Mouse (Mus musculus): ENCODE measurements around the gene Olfr1396. TPM values are rescaled to one million over a fixed set of nuclear protein-coding genes. Genes with fewer than 3 reads are reported as not detected.

Gene Olfr1396
- polyA plus RNA-seq (2015; fragmentation: Nextera tagmentation; extraction: Ambion mirVana) = not detected in 2 replicates

GRCm38 (mm10) chr11:49114774-49115173, at the start of gene Olfr1396:
Olfr1396 (minus strand) TSS chr11:49114874.
- H3K27me3 ChIP-seq (replicated peaks) = no peaks in the 10 kb centered on the region
- no peaks in the 10 kb centered on the region for H3K9me3 ChIP-seq (replicated peaks)
- H3K9ac ChIP-seq (replicated peaks) = no peak within 1 kb of the TSS
- no peak within 1 kb of the TSS for H3K4me2 ChIP-seq
- no peak for ATAC-seq (ENCODE audit: low FRiP score)
- no peak within 1 kb of the TSS for H3K27ac ChIP-seq (replicated peaks)
- no peaks in the 10 kb centered on the region for H3K4me1 ChIP-seq
- H3K36me3 ChIP-seq = no peaks in the 10 kb centered on the region
- no peak within 1 kb of the TSS for H3K4me3 ChIP-seq (replicated peaks)

GRCm38 (mm10) chr11:49156821-49157814, 42.4 kb upstream of the Olfr1396 start:
- Histone ChIP-seq H3K27me3 (replicated peaks) (no peaks in the 10 kb centered on the region), H3K27ac (replicated peaks) (no peak overlapping the region), H3K36me3 (no peaks in the 10 kb centered on the region), H3K9ac (replicated peaks) (no peak overlapping the region), H3K9me3 (replicated peaks) (no peaks in the 10 kb centered on the region), H3K4me3 (replicated peaks) (no peak overlapping the region), H3K4me1 (no peaks in the 10 kb centered on the region), H3K4me2 (no peak overlapping the region)
- 87% methylated on average over 2 of the region's 2 CpGs for WGBS
- ATAC-seq (ENCODE audit: low FRiP score) = no peak

- no peak within 1 kb of the TSS for H3K9ac ChIP-seq (replicated peaks)
- H3K27me3 ChIP-seq (replicated peaks) = no peaks in the 10 kb centered on the region
- no peak within 1 kb of the TSS for H3K27ac ChIP-seq (replicated peaks)
- no peaks in the 10 kb centered on the region for H3K9me3 ChIP-seq (replicated peaks)
- no peaks in the 10 kb centered on the region for H3K4me1 ChIP-seq
- no peaks in the 10 kb centered on the region for H3K36me3 ChIP-seq
- WGBS = 88% methylated on average over 1 of the region's 1 CpGs
- H3K4me3 ChIP-seq (replicated peaks) = no peak within 1 kb of the TSS
- no peak within 1 kb of the TSS for H3K4me2 ChIP-seq
- no peak for ATAC-seq (ENCODE audit: low FRiP score)
These were observed 39.4 kb upstream of the Olfr1396 start, which contains the start of gene Olfr1394 for GRCm38 (mm10) chr11:49154077-49154476. Olfr1394 (plus strand) TSS chr11:49154377.

GRCm38 (mm10) chr11:49141974-49142373, 27.3 kb upstream of the Olfr1396 start, which contains the start of gene Olfr1395:
Olfr1395 (plus strand) TSS chr11:49142274.
- H3K4me3 ChIP-seq (replicated peaks) = no peak within 1 kb of the TSS
- no peak within 1 kb of the TSS for H3K27ac ChIP-seq (replicated peaks)
- H3K4me2 ChIP-seq = no peak within 1 kb of the TSS
- ATAC-seq (ENCODE audit: low FRiP score) = no peak
- H3K9me3 ChIP-seq (replicated peaks) = no peaks in the 10 kb centered on the region
- WGBS = 91% methylated on average over 6 of the region's 6 CpGs
- no peaks in the 10 kb centered on the region for H3K4me1 ChIP-seq
- H3K27me3 ChIP-seq (replicated peaks) = no peaks in the 10 kb centered on the region
- no peak within 1 kb of the TSS for H3K9ac ChIP-seq (replicated peaks)
- H3K36me3 ChIP-seq = no peaks in the 10 kb centered on the region

- Histone ChIP-seq H3K4me3 (replicated peaks) (no peak overlapping the region), H3K9ac (replicated peaks) (no peak overlapping the region), H3K9me3 (replicated peaks) (no peaks in the 10 kb centered on the region), H3K27me3 (replicated peaks) (no peaks in the 10 kb centered on the region), H3K4me1 (no peaks in the 10 kb centered on the region), H3K4me2 (no peak overlapping the region), H3K27ac (replicated peaks) (no peak overlapping the region), H3K36me3 (no peaks in the 10 kb centered on the region)
- no peak for ATAC-seq (ENCODE audit: low FRiP score)
- WGBS = 89% methylated on average over 2 of the region's 2 CpGs
These were observed 9.5 kb upstream of the Olfr1396 start for GRCm38 (mm10) chr11:49124169-49124568.

GRCm38 (mm10) chr11:49119635-49120034, 5.0 kb upstream of the Olfr1396 start:
- no peaks in the 10 kb centered on the region for H3K4me1 ChIP-seq
- no peaks in the 10 kb centered on the region for H3K9me3 ChIP-seq (replicated peaks)
- no peaks in the 10 kb centered on the region for H3K27me3 ChIP-seq (replicated peaks)
- no peak overlapping the region for H3K9ac ChIP-seq (replicated peaks)
- 87% methylated on average over 3 of the region's 3 CpGs for WGBS
- H3K27ac ChIP-seq (replicated peaks) = no peak overlapping the region
- H3K4me3 ChIP-seq (replicated peaks) = no peak overlapping the region
- no peaks in the 10 kb centered on the region for H3K36me3 ChIP-seq
- H3K4me2 ChIP-seq = no peak overlapping the region
- ATAC-seq (ENCODE audit: low FRiP score) = no peak

GRCm38 (mm10) chr11:49114158-49114557, 516 bp downstream of the Olfr1396 start:
- H3K9me3 ChIP-seq (replicated peaks) = no peaks in the 10 kb centered on the region
- H3K36me3 ChIP-seq = no peaks in the 10 kb centered on the region
- H3K9ac ChIP-seq (replicated peaks) = no peak overlapping the region
- H3K4me1 ChIP-seq = no peaks in the 10 kb centered on the region
- ATAC-seq (ENCODE audit: low FRiP score) = no peak
- no peak overlapping the region for H3K27ac ChIP-seq (replicated peaks)
- no peak overlapping the region for H3K4me3 ChIP-seq (replicated peaks)
- no peak overlapping the region for H3K4me2 ChIP-seq
- WGBS = 85% methylated on average over 2 of the region's 2 CpGs
- no peaks in the 10 kb centered on the region for H3K27me3 ChIP-seq (replicated peaks)

- Histone ChIP-seq H3K4me2 (no peak overlapping the region), H3K27ac (replicated peaks) (no peak overlapping the region), H3K4me3 (replicated peaks) (no peak overlapping the region), H3K27me3 (replicated peaks) (no peaks in the 10 kb centered on the region), H3K9me3 (replicated peaks) (no peaks in the 10 kb centered on the region), H3K9ac (replicated peaks) (no peak overlapping the region), H3K36me3 (no peaks in the 10 kb centered on the region), H3K4me1 (no peaks in the 10 kb centered on the region)
- 86% methylated on average over 6 of the region's 6 CpGs for WGBS
- no peak for ATAC-seq (ENCODE audit: low FRiP score)
These were observed 2.0 kb downstream of the Olfr1396 start for GRCm38 (mm10) chr11:49112624-49113219.

- Histone ChIP-seq H3K9ac (replicated peaks) (no peak overlapping the region), H3K4me1 (no peaks in the 10 kb centered on the region), H3K36me3 (no peaks in the 10 kb centered on the region), H3K9me3 (replicated peaks) (no peaks in the 10 kb centered on the region), H3K4me2 (no peak overlapping the region), H3K27me3 (replicated peaks) (no peaks in the 10 kb centered on the region), H3K4me3 (replicated peaks) (no peak overlapping the region), H3K27ac (replicated peaks) (no peak overlapping the region)
- WGBS = 71% methylated on average over 1 of the region's 1 CpGs
- ATAC-seq (ENCODE audit: low FRiP score) = no peak
These were observed 3.7 kb downstream of the Olfr1396 start for GRCm38 (mm10) chr11:49111000-49111399.

- ATAC-seq (ENCODE audit: low FRiP score) = no peak
- H3K4me3 ChIP-seq (replicated peaks) = no peak overlapping the region
- WGBS = 39% methylated on average over 1 of the region's 1 CpGs
- H3K27me3 ChIP-seq (replicated peaks) = no peaks in the 10 kb centered on the region
- no peak overlapping the region for H3K9ac ChIP-seq (replicated peaks)
- no peaks in the 10 kb centered on the region for H3K9me3 ChIP-seq (replicated peaks)
- no peaks in the 10 kb centered on the region for H3K36me3 ChIP-seq
- H3K4me1 ChIP-seq = no peaks in the 10 kb centered on the region
- H3K4me2 ChIP-seq = no peak overlapping the region
- no peak overlapping the region for H3K27ac ChIP-seq (replicated peaks)
These were observed 5.8 kb downstream of the Olfr1396 start for GRCm38 (mm10) chr11:49108833-49109232.

GRCm38 (mm10) chr11:49107650-49108537, 6.8 kb downstream of the Olfr1396 start:
- no peaks in the 10 kb centered on the region for H3K27me3 ChIP-seq (replicated peaks)
- H3K27ac ChIP-seq (replicated peaks) = no peak overlapping the region
- no peaks in the 10 kb centered on the region for H3K4me1 ChIP-seq
- H3K4me2 ChIP-seq = no peak overlapping the region
- 79% methylated on average over 10 of the region's 10 CpGs for WGBS
- H3K9ac ChIP-seq (replicated peaks) = no peak overlapping the region
- ATAC-seq (ENCODE audit: low FRiP score) = no peak
- no peaks in the 10 kb centered on the region for H3K9me3 ChIP-seq (replicated peaks)
- no peaks in the 10 kb centered on the region for H3K36me3 ChIP-seq
- H3K4me3 ChIP-seq (replicated peaks) = no peak overlapping the region

Data from neural tube, embryonic 15.5 days (tissue).